Mouse (Mus musculus) left cerebral cortex, adult 11 months (tissue): ENCODE measurements around the gene Slc36a3.

Experiments used
- DNase-seq: peaks from one replicate; pipeline ENCODE4 v3.0.0; 2022; ENCODE audit warnings: low spot score

Gene Slc36a3

GRCm38 (mm10) chr11:55151608-55152007 lies at the start of gene Slc36a3:
Gene Slc36a3, minus strand, starts transcription at chr11:55151708.
- DNase-seq, result no peak

DNA sequence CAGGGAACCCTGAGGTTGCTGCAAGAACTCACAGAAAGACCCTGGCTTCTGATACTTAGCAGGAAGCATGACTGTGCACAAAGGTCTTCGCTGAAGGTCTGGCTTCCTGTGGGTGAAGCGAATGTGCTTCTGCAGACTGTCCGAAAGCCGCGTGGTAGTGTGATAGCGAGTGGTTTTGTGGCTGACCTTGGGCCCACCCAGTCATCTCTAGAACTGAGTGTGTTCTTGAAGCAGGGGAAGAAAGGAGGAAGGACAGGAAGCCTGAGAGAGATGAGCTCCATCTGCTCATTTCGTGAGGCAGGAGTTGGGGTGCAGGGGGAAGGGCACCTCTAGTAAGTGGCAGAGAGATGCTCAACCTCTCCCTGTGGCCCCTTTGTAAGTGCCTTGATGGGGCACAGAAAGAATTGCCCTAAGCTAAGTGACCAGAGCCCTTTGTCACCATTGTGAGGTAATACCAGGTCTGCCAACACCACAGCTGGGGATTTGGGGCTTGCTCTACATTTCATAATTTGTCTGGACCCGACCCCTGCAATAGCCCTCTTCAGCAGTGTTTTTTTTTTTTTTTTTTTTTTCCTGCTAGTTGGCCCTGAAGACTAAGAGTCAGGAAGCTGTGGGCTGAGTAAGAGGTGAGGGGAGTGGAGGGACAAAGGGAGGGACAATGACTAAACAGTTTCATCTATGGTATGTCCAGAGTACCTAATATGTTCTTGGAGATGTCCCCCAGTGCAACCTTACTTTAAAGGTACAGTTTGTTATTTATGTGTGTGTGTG lies 46.4 kb upstream of the Slc36a3 start:
- DNase-seq, result no peak

GRCm38 (mm10) chr11:55197086-55197485 lies 45.6 kb upstream of the Slc36a3 start:
- no peak for DNase-seq

- DNase-seq, result no peak
Measured at GRCm38 (mm10) chr11:55190216-55190615, 38.7 kb upstream of the Slc36a3 start.

- no peak for DNase-seq
Measured at GRCm38 (mm10) chr11:55187777-55188176, 36.3 kb upstream of the Slc36a3 start.

DNA sequence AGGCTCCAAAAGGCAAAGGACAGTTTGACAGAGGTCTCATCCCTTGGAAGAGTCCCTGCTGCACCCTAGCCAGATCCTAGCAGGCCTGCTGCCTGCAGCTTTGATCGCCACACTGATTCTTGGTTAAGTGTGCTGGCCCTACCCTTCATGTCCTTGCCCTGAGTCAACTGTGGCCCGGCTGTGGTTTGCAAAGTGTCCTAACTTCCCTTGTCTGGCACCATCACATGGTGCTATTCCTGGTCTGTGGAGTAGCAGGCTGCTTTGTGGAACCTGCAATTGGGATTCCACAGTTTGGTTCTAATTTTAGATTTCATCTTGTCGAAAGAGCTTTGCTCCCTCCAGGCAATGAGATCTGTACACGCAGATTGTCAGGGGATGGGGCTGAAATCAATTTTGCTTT lies 35.8 kb upstream of the Slc36a3 start:
- no peak for DNase-seq

GRCm38 (mm10) chr11:55184733-55185291 lies 33.3 kb upstream of the Slc36a3 start, which contains the start of gene Slc36a2:
Gene Slc36a2, minus strand, starts transcription at chr11:55185077.
- no peak for DNase-seq

DNA sequence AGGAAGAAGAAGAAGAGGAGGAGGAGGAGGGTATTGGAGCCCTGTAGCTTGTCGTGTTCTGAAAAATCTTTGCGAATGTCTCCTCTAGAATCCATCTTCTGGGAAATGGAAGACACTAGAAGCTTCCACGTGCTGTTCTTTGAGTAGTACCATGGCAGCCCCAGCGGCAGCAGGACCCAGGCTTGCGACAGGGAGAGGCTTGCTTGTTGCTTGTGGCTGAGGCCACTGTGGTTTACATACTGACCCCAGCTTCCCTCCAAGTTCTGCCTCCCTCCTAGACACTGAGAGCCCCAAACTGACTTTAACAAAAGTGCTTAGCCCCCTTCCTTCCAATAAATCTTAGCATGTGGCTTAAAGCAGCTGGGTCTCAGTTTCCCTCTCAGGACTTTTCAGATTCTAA lies 32.7 kb upstream of the Slc36a3 start:
- no peak for DNase-seq

DNA sequence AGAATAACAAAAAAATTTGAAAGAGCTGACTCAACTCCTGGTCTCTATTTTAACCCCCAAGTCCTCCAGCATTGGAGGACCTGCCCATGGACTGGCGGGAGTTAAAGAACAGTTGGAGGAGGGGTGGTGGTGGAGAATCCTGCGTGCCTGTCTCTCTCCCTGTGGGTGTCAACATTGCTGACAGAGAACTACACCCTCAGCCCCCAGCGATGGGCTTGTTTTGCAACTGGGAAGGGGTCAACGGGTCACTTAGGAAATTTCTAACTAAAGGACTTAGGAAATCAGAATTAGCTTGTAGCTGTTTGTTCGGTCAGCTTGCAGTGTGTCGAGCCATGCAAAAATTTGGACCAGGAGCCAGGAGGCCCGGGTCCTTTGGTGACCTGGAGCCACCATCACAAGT lies 31.6 kb upstream of the Slc36a3 start:
- no peak for DNase-seq

DNA sequence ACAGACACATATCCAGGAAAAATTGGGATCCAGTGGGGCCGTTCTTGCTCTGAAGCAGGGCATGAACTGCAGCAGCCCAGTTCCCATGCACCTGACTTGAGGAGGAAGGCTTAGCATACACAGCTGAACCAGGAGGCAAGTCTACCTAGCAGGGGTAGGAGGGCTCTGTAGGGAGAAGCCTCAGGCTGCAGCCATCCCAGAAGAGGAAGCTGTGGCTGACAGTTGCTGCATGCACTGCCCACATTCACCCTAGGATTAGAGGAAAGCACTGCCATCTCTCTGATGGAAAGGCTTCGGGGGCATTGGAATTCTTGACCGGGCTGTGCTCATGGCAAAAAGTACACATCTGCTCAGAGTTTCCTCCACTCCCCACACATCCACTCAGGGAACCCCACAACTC lies 28.3 kb upstream of the Slc36a3 start:
- no peak for DNase-seq

DNA sequence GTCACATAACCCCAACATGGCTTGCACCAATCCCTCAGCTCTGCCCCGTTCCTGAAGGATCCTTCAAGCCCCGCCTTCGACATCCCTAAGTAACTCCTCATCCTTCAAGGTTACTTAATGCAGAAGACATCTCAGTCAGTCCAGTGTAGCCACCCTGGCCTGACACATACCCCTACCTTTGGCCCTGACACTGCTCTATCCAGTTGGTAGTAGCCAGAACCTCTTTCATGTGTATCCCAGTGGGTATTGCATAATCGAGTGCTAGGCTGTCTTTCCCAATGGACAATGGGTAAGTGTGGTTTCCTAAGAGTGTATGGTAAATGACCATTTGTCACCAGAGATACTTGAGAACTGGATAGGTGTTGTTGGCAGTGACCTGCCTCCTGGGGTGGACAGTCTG lies 27.3 kb upstream of the Slc36a3 start:
- DNase-seq, result no peak

GRCm38 (mm10) chr11:55170501-55170900 lies 19.0 kb upstream of the Slc36a3 start:
- no peak for DNase-seq

GRCm38 (mm10) chr11:55168914-55169313 lies 17.4 kb upstream of the Slc36a3 start:
- DNase-seq, result no peak

DNA sequence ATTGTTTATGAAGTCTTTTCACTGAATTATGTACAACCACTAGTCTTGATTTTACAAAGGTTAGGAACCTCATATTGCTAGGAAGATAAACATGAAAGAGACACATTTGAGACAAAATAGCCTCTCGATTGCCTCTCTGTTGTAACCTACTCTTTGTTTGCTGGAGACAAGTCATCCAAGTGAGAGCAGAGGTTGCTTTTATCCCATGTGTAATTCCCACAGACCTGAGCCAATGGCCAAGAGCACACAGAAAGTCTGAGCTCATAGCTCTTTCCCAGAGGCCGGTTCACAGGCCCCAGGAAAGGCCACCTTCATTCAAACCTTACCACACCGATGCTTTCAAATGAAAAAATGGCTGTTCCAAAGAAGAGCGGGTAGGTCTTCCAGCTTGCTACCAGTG lies 17.0 kb upstream of the Slc36a3 start:
- DNase-seq, result no peak

- DNase-seq, result no peak
Measured at GRCm38 (mm10) chr11:55165748-55166147, 14.2 kb upstream of the Slc36a3 start.

- peak; percentile 23 for DNase-seq
Measured at GRCm38 (mm10) chr11:55164723-55165122, 13.2 kb upstream of the Slc36a3 start.

DNA sequence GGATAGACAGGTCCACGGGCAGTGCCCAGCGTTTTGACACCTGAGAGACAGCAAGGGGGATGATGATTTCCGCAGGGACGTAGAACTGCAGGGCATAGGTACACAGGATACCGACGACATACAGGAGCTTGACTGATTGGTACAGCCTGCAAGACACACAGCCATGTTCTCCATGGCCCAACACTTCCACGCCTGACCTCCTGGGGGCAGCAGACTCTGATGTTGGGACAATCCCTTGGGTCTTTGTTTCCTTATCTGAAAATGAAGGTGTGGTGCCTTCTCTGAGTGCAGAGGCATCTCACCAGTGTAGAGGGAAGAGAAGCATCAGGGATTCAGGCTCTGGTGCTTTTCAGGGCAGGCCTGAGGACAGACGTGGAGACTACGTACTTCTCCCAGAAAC lies 11.2 kb upstream of the Slc36a3 start:
- peak; percentile 47 for DNase-seq

GRCm38 (mm10) chr11:55158785-55159359 lies 7.4 kb upstream of the Slc36a3 start:
- peak; percentile 61 for DNase-seq

DNA sequence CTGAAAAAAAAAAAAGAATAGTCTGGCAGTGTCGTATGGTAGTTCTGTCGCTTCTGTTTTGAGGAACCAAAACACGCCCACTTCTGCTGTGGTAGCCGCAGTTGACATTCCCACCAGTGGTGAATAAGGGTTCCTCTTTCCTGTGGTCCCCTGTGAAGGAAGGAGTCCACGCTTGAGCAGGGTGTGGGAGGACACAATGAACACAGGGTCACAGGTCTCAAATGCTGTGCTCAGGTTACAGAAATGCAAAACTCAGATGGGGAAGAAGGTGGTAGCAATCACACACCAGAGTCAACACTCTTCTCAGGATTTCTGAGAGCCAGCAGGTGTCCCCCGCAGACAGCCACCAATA lies 3.5 kb upstream of the Slc36a3 start:
- DNase-seq, result no peak

DNA sequence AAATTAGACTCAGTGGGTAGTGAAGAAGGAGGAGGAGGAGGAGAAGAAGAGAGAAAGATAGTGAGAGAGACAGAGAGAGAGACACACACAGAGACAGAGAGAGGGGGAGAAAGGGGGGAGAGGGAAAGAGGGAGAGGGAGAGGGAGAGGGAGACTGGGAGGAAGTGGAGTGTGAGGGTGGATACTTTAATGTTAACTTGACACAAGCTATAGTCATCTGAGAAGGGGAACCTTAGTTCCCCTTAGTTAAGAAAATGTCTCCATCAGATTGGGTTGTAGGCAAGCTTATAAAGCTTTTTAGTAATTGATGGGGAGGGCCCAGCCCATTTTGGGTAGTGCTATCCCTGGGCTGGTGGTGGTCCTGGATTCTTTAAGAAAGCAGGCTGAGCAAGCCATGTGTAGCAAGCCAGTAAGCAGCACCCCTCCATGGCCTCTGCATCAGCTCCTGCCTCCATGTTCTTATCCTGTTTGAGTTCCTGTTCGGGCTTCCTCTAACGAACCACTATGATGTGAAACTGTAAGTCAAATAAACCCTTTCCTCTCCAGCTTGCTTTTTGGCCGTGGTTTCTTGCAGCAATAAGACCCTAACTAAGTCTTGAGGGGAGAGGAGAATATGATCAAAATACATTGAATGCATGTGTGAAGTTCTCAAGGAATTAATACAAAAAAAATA lies 3.0 kb upstream of the Slc36a3 start:
- no peak for DNase-seq

DNA sequence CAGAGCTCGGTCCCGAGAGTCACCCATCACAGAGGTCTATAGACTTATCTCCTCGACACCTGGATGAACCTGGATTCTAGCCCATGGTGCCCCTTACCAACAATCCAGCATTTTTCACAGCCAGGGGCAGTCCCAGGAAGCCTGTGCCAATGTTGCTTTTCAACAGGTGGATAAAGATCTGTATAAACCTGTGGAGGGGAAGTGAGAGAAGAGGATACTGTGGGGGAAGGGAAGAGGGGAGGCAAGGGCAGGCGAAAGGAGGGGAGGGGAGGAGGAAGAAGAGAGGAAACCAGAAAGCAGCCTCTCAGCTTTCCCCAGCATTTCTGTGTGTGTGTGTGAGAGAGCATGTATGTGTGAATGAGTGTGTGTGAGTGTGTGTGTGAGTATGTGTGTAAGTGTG lies 3.0 kb downstream of the Slc36a3 start:
- no peak for DNase-seq

DNA sequence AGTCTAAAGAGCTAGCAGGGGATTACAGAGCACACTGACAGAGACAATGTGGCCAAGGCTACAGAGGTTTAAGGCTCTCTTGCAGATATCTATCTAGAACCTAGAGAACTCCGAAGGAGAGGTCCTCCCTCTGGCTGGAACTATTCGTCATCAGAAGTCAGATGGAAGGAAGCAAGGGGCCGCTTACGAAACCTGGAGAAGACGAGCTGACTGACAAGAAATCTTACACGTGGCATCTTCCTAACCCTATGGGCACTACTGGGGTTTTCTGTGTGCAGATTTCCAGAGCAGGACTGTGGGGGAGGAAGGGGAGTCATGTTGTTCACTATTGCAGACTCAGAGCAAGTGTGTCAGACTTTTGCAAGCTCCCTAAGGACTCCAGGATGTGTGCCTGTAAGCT lies 4.1 kb downstream of the Slc36a3 start:
- DNase-seq, result no peak

GRCm38 (mm10) chr11:55146855-55147254 lies 4.7 kb downstream of the Slc36a3 start:
- DNase-seq, result no peak
